Mouse (Mus musculus): ENCODE measurements around the gene Pcolce.

GRCm38 (mm10) chr5:137641054-137641453 is 27.5 kb upstream of the Pcolce start, which contains the start of gene Sap25:
- TF ChIP-seq CTCF (IDR thresholded peaks at IDR 0.05; ENCODE audit: low read depth), result peak; percentile 89
- no peak for TF ChIP-seq EP300 (IDR thresholded peaks at IDR 0.05; ENCODE audit: low read depth)

All from liver, embryonic 14.5 days (tissue).